Mouse (Mus musculus) kidney, embryonic 16.5 days (tissue): ENCODE results near the gene Trpm8. TPM values are rescaled to one million over a fixed set of nuclear protein-coding genes. Genes with fewer than 3 reads are reported as not detected.

Source experiments
- ATAC-seq: fragments of 200-750 bp; cut with Nextera tagmentation; 2 replicates; pipeline ENCODE4 v1.8.0; 2017; ENCODE audit warnings: moderate TSS enrichment; ENCODE audit not compliant: low FRiP score, low TSS enrichment
- H3K27ac ChIP-seq: fragments of 300-500 bp; sonication (generic); 2 replicates; pipeline ENCODE4 v1.5.1; 2014; ENCODE audit warnings: low read length
- H3K27me3 ChIP-seq: fragments of 300-500 bp; sonication (generic); 2 replicates; pipeline ENCODE4 v1.6.1; 2014; ENCODE audit warnings: low read length, control low read depth, mixed read lengths; ENCODE audit not compliant: insufficient read depth
- H3K36me3 ChIP-seq: fragments of 300-500 bp; sonication (generic); 2 replicates; pipeline ENCODE4 v1.6.1; 2014; ENCODE audit warnings: low read length, control low read depth, mixed read lengths; ENCODE audit not compliant: insufficient read depth
- H3K4me1 ChIP-seq: fragments of 300-500 bp; sonication (generic); 2 replicates; pipeline ENCODE4 v1.6.1; 2014; ENCODE audit warnings: low read length, control low read depth, mixed read lengths; ENCODE audit not compliant: insufficient read depth
- H3K4me2 ChIP-seq: fragments of 300-500 bp; sonication (generic); replicated peaks from 2 replicates; pipeline ENCODE4 v1.6.1; 2014; ENCODE audit warnings: low read depth, low read length
- H3K4me3 ChIP-seq: fragments of 300-500 bp; sonication (generic); 2 replicates; pipeline ENCODE4 v1.5.1; 2014; ENCODE audit warnings: mild to moderate bottlenecking, low read length
- H3K9ac ChIP-seq: fragments of 300-500 bp; sonication (generic); replicated peaks from 2 replicates; pipeline ENCODE4 v1.6.1; 2014; ENCODE audit warnings: low read length
- H3K9me3 ChIP-seq: fragments of 300-500 bp; sonication (generic); 2 replicates; pipeline ENCODE4 v1.6.1; 2016; ENCODE audit warnings: low read length, control low read depth
- WGBS: fragments of 180-500 bp; shearing (Covaris S2); extraction: QIAGEN DNeasy Blood & Tissue Kit; methylation state at CpG from one replicate; pipeline ENCODE4 v1.1.7; 2014; 5-methylcytosine and 5-hydroxymethylcytosine counted together
- polyA plus RNA-seq: library from polyadenylated mRNA; unstranded; fragments of >200 nt; fragmentation: Nextera tagmentation; extraction: Ambion mirVana; gene quantifications from 2 replicates; pipeline ENCODE4 v1.2.1, GENCODE M21; 2015

Trpm8 gene
- polyA plus RNA-seq, 1 experiment from 2014 or later = not detected

GRCm38 (mm10) chr1:88234248-88234610, 43.2 kb upstream of the Trpm8 start:
- H3K27me3 ChIP-seq = no peaks in the 10 kb centered on the region
- H3K9me3 ChIP-seq = peaks cover 97% of the 10 kb centered on the region
- ATAC-seq = no peak
- H3K4me2 ChIP-seq = no peak overlapping the region
- H3K36me3 ChIP-seq = no peaks in the 10 kb centered on the region
- no peak overlapping the region for H3K27ac ChIP-seq
- H3K4me1 ChIP-seq = no peaks in the 10 kb centered on the region
- H3K9ac ChIP-seq = no peak overlapping the region
- no peak overlapping the region for H3K4me3 ChIP-seq
- WGBS = 67% methylated on average over 4 of the region's 4 CpGs

- Histone ChIP-seq H3K4me1 (no peaks in the 10 kb centered on the region), H3K9ac (no peak overlapping the region), H3K9me3 (peaks cover 97% of the 10 kb centered on the region), H3K4me2 (no peak overlapping the region), H3K4me3 (no peak overlapping the region), H3K27me3 (no peaks in the 10 kb centered on the region), H3K36me3 (no peaks in the 10 kb centered on the region), H3K27ac (no peak overlapping the region)
- ATAC-seq = no peak
- 43% methylated on average over 5 of the region's 5 CpGs for whole genome bisulfite sequencing
Observed at GRCm38 (mm10) chr1:88234646-88235045, 42.8 kb upstream of the Trpm8 start.

- H3K36me3 ChIP-seq = no peaks in the 10 kb centered on the region
- no peaks in the 10 kb centered on the region for H3K4me1 ChIP-seq
- H3K27ac ChIP-seq = no peak overlapping the region
- no peak overlapping the region for H3K9ac ChIP-seq
- no peaks in the 10 kb centered on the region for H3K27me3 ChIP-seq
- WGBS = 65% methylated on average over 11 of the region's 11 CpGs
- H3K4me3 ChIP-seq = no peak overlapping the region
- H3K9me3 ChIP-seq = peaks cover 97% of the 10 kb centered on the region
- ATAC-seq = peak; percentile 6; the same call in 1 of the 2 replicates
- no peak overlapping the region for H3K4me2 ChIP-seq
Observed at GRCm38 (mm10) chr1:88235046-88235893, 42.2 kb upstream of the Trpm8 start.

GRCm38 (mm10) chr1:88235894-88236415, 41.5 kb upstream of the Trpm8 start:
- ATAC-seq = peak; percentile 44; the same call in 1 of the 2 replicates
- peaks cover 97% of the 10 kb centered on the region for H3K9me3 ChIP-seq
- H3K27ac ChIP-seq = no peak overlapping the region
- no peak overlapping the region for H3K9ac ChIP-seq
- H3K27me3 ChIP-seq = no peaks in the 10 kb centered on the region
- no peak overlapping the region for H3K4me2 ChIP-seq
- no peak overlapping the region for H3K4me3 ChIP-seq
- 54% methylated on average over 4 of the region's 4 CpGs for WGBS
- H3K36me3 ChIP-seq = no peaks in the 10 kb centered on the region
- no peaks in the 10 kb centered on the region for H3K4me1 ChIP-seq

GRCm38 (mm10) chr1:88237311-88237710, 40.1 kb upstream of the Trpm8 start:
- Histone ChIP-seq H3K27ac (no peak overlapping the region), H3K36me3 (no peaks in the 10 kb centered on the region), H3K4me3 (no peak overlapping the region), H3K4me2 (no peak overlapping the region), H3K4me1 (no peaks in the 10 kb centered on the region), H3K27me3 (no peaks in the 10 kb centered on the region), H3K9me3 (peaks cover 92% of the 10 kb centered on the region), H3K9ac (no peak overlapping the region)
- 80% methylated on average over 5 of the region's 5 CpGs for WGBS
- no peak for ATAC-seq

GRCm38 (mm10) chr1:88238771-88239170, 38.7 kb upstream of the Trpm8 start:
- no peaks in the 10 kb centered on the region for H3K27me3 ChIP-seq
- no peak overlapping the region for H3K9ac ChIP-seq
- ATAC-seq = no peak
- no peaks in the 10 kb centered on the region for H3K36me3 ChIP-seq
- 72% methylated on average over 6 of the region's 6 CpGs for WGBS
- no peaks in the 10 kb centered on the region for H3K4me1 ChIP-seq
- no peak overlapping the region for H3K27ac ChIP-seq
- H3K9me3 ChIP-seq = peaks cover 90% of the 10 kb centered on the region
- H3K4me3 ChIP-seq = no peak overlapping the region
- H3K4me2 ChIP-seq = no peak overlapping the region

- Histone ChIP-seq H3K9me3 (peaks cover 90% of the 10 kb centered on the region), H3K4me2 (no peak overlapping the region), H3K36me3 (no peaks in the 10 kb centered on the region), H3K27ac (no peak overlapping the region), H3K9ac (no peak overlapping the region), H3K4me3 (no peak overlapping the region), H3K4me1 (no peaks in the 10 kb centered on the region), H3K27me3 (no peaks in the 10 kb centered on the region)
- ATAC-seq = no peak
- WGBS = 74% methylated on average over 5 of the region's 5 CpGs
Observed at GRCm38 (mm10) chr1:88240072-88240471, 37.4 kb upstream of the Trpm8 start.

- ATAC-seq = no peak
- Histone ChIP-seq H3K4me2 (no peak overlapping the region), H3K27me3 (no peaks in the 10 kb centered on the region), H3K36me3 (no peaks in the 10 kb centered on the region), H3K4me1 (no peaks in the 10 kb centered on the region), H3K9ac (no peak overlapping the region), H3K27ac (no peak overlapping the region), H3K4me3 (no peak overlapping the region), H3K9me3 (peaks cover 90% of the 10 kb centered on the region)
- WGBS = 74% methylated on average over 4 of the region's 4 CpGs
Observed at GRCm38 (mm10) chr1:88240579-88240978, 36.9 kb upstream of the Trpm8 start.

- Histone ChIP-seq H3K9ac (no peak overlapping the region), H3K4me3 (no peak overlapping the region), H3K36me3 (no peaks in the 10 kb centered on the region), H3K4me1 (no peaks in the 10 kb centered on the region), H3K27me3 (no peaks in the 10 kb centered on the region), H3K27ac (no peak overlapping the region), H3K4me2 (no peak overlapping the region), H3K9me3 (peaks cover 93% of the 10 kb centered on the region)
- no peak for ATAC-seq
- 65% methylated on average over 5 of the region's 5 CpGs for WGBS
Observed at GRCm38 (mm10) chr1:88243861-88244260, 33.6 kb upstream of the Trpm8 start.

GRCm38 (mm10) chr1:88245881-88246280, 31.6 kb upstream of the Trpm8 start:
- Histone ChIP-seq H3K27ac (no peak overlapping the region), H3K36me3 (no peaks in the 10 kb centered on the region), H3K9ac (no peak overlapping the region), H3K27me3 (no peaks in the 10 kb centered on the region), H3K9me3 (peaks cover 93% of the 10 kb centered on the region), H3K4me1 (no peaks in the 10 kb centered on the region), H3K4me2 (no peak overlapping the region), H3K4me3 (no peak overlapping the region)
- WGBS = 80% methylated on average over 6 of the region's 6 CpGs
- ATAC-seq = no peak
